Comparison of ENCODE assay signal across 11 mouse cellular contexts in genomic region chrX:20157519-20157918, GRCm38 (mm10).
DNase-seq lines count a peak whose midpoint lies in the region; ATAC-seq and TF ChIP-seq lines count a peak whose summit lies in the region.
"Had no signal": no experiment of that assay in that cellular context is flagged by ENCODE, and none has a peak within 500 bp of the region (broad histone marks: within the 10 kb centered on the region; RNA-seq: fewer than 3 reads in every experiment).

No protein-coding gene starts in this region.

- WGBS in intestine, postnatal 0 days: 18% methylated on average over 2 of the region's 2 CpGs
- WGBS in intestine, embryonic 15.5 days: 18% methylated on average over 2 of the region's 2 CpGs

- no peaks in the 10 kb centered on the region for H3K36me3 ChIP-seq in intestine, postnatal 0 days (ENCODE audit: control insufficient read depth, insufficient read depth)
- H3K36me3 ChIP-seq in intestine, embryonic 15.5 days: no peaks in the 10 kb centered on the region
- H3K36me3 ChIP-seq: heart, embryonic 12.5 days; neural tube, embryonic 12.5 days had no signal

- no peaks in the 10 kb centered on the region for H3K27me3 ChIP-seq in intestine, postnatal 0 days (replicated peaks; ENCODE audit: control insufficient read depth, insufficient read depth, low read length)
- no peaks in the 10 kb centered on the region for H3K27me3 ChIP-seq in intestine, embryonic 15.5 days (replicated peaks)
- H3K27me3 ChIP-seq: heart, embryonic 12.5 days; neural tube, embryonic 12.5 days had no signal

- no peak overlapping the region for H3K9ac ChIP-seq in intestine, postnatal 0 days (ENCODE audit: low read depth, low read length)
- no peak overlapping the region for H3K9ac ChIP-seq in intestine, embryonic 15.5 days
- H3K9ac ChIP-seq: heart, embryonic 12.5 days; neural tube, embryonic 12.5 days had no signal

- no peak overlapping the region for H3K4me3 ChIP-seq in intestine, postnatal 0 days (ENCODE audit: low read depth, low read length)
- no peak overlapping the region for H3K4me3 ChIP-seq in intestine, embryonic 15.5 days (replicated peaks)
- H3K4me3 ChIP-seq: heart, embryonic 12.5 days; neural tube, embryonic 12.5 days had no signal

- ATAC-seq in cerebellum, adult (ENCODE audit: insufficient number of reproducible peaks, low FRiP score, low TSS enrichment): peak; percentile 56; the same call in 1 of the 2 replicates
- ATAC-seq in intestine, postnatal 0 days: no peak
- ATAC-seq in intestine, embryonic 15.5 days: no peak
- ATAC-seq in megakaryocyte, adult 5-6 weeks (ENCODE audit: poor library complexity, severe bottlenecking): no peak

- no peak for DNase-seq in cerebellum, adult 8-10 months
- DNase-seq in 3T3-L1 (ENCODE audit: low read depth, low spot score): peak; percentile 45
- DNase-seq in embryo, embryonic 10.5 days (ENCODE audit: low spot score): peak; percentile 46
- no peak for DNase-seq in ovary, adult 18-20 months (ENCODE audit: low spot score)
- DNase-seq: left cerebral cortex, postnatal 4 days had no signal

- H3K9me3 ChIP-seq in intestine, postnatal 0 days (ENCODE audit: control insufficient read depth): no peaks in the 10 kb centered on the region
- no peaks in the 10 kb centered on the region for H3K9me3 ChIP-seq in intestine, embryonic 15.5 days
- H3K9me3 ChIP-seq: heart, embryonic 12.5 days; neural tube, embryonic 12.5 days had no signal

- TF ChIP-seq CTCF in intestine, postnatal 0 days (IDR thresholded peaks at IDR 0.05; ENCODE audit: low read depth): peak; percentile 70

- H3K27ac ChIP-seq in intestine, postnatal 0 days (ENCODE audit: low read depth, low read length): no peak overlapping the region
- H3K27ac ChIP-seq in intestine, embryonic 15.5 days: no peak overlapping the region
- H3K27ac ChIP-seq: neural tube, embryonic 12.5 days had no signal

- no peaks in the 10 kb centered on the region for H3K4me1 ChIP-seq in intestine, postnatal 0 days (replicated peaks; ENCODE audit: control insufficient read depth, insufficient read depth, low read length)
- no peaks in the 10 kb centered on the region for H3K4me1 ChIP-seq in intestine, embryonic 15.5 days (replicated peaks)
- H3K4me1 ChIP-seq: heart, embryonic 12.5 days; neural tube, embryonic 12.5 days had no signal

- no peak overlapping the region for H3K4me2 ChIP-seq in intestine, postnatal 0 days (replicated peaks; ENCODE audit: low read depth)
- no peak overlapping the region for H3K4me2 ChIP-seq in intestine, embryonic 15.5 days (replicated peaks)
- H3K4me2 ChIP-seq: heart, embryonic 12.5 days; neural tube, embryonic 12.5 days had no signal

Comparison
In these comparisons a context has a peak if more than half of its experiments do, and no peak if none do; other contexts are left out.
1. DNase-seq: peak in 3T3-L1 (single experiment) and embryo, embryonic 10.5 days (single experiment); none in cerebellum, adult 8-10 months (single experiment) and ovary, adult 18-20 months (single experiment).